Mouse (Mus musculus) limb, embryonic 13.5 days (tissue): ENCODE results near the gene Lpar1. TPM values are rescaled to one million over a fixed set of nuclear protein-coding genes. Genes with fewer than 3 reads are reported as not detected.

Experiments used
- ATAC-seq: fragments of 200-750 bp; cut with Nextera tagmentation; 2 replicates; pipeline ENCODE4 v1.8.0; 2017; ENCODE audit warnings: low read depth, moderate number of reproducible peaks, moderate TSS enrichment; ENCODE audit not compliant: low FRiP score
- H3K27ac ChIP-seq: fragments of 300-500 bp; sonication (generic); 2 replicates; pipeline ENCODE4 v1.5.1; 2015; ENCODE audit warnings: inconsistent platforms, mild to moderate bottlenecking, moderate library complexity
- H3K27me3 ChIP-seq: fragments of 300-500 bp; sonication (generic); 2 replicates; pipeline ENCODE4 v1.6.1; 2015; ENCODE audit warnings: mild to moderate bottlenecking, inconsistent platforms
- H3K36me3 ChIP-seq: fragments of 300-500 bp; sonication (generic); 2 replicates; pipeline ENCODE4 v1.6.1; 2015; ENCODE audit warnings: inconsistent platforms, mild to moderate bottlenecking, moderate library complexity
- H3K4me1 ChIP-seq: fragments of 300-500 bp; sonication (generic); 2 replicates; pipeline ENCODE4 v1.6.1; 2015; ENCODE audit warnings: inconsistent platforms
- H3K4me2 ChIP-seq: fragments of 300-500 bp; sonication (generic); replicated peaks from 2 replicates; pipeline ENCODE4 v1.6.1; 2015; ENCODE audit warnings: inconsistent platforms, mild to moderate bottlenecking, moderate library complexity
- H3K4me3 ChIP-seq: fragments of 300-500 bp; sonication (generic); 2 replicates; pipeline ENCODE4 v1.5.1; 2015; ENCODE audit warnings: moderate library complexity, mild to moderate bottlenecking, inconsistent platforms
- H3K9ac ChIP-seq: fragments of 300-500 bp; sonication (generic); 2 replicates; pipeline ENCODE4 v1.6.1; 2015; ENCODE audit warnings: mild to moderate bottlenecking, inconsistent platforms
- H3K9me3 ChIP-seq: fragments of 300-500 bp; sonication (generic); 2 replicates; pipeline ENCODE4 v1.6.1; 2016; ENCODE audit warnings: inconsistent platforms
- WGBS: fragments of 180-500 bp; shearing (Covaris S2); methylation state at CpG from one replicate; pipeline ENCODE4 v1.1.7; 2015; 5-methylcytosine and 5-hydroxymethylcytosine counted together
- microRNA-seq: library from miRNA; unstranded; fragments of <30 nt; microRNA quantifications from one replicate; pipeline ENCODE4, GENCODE M21; 2016
- polyA plus RNA-seq: library from polyadenylated mRNA; unstranded; fragments of >200 nt; fragmentation: Nextera tagmentation; extraction: Ambion mirVana; gene quantifications from 2 replicates; pipeline ENCODE4 v1.2.1, GENCODE M21; 2015

Lpar1 gene
- polyA plus RNA-seq, 1 experiment from 2014 or later, result 236 TPM

DNA sequence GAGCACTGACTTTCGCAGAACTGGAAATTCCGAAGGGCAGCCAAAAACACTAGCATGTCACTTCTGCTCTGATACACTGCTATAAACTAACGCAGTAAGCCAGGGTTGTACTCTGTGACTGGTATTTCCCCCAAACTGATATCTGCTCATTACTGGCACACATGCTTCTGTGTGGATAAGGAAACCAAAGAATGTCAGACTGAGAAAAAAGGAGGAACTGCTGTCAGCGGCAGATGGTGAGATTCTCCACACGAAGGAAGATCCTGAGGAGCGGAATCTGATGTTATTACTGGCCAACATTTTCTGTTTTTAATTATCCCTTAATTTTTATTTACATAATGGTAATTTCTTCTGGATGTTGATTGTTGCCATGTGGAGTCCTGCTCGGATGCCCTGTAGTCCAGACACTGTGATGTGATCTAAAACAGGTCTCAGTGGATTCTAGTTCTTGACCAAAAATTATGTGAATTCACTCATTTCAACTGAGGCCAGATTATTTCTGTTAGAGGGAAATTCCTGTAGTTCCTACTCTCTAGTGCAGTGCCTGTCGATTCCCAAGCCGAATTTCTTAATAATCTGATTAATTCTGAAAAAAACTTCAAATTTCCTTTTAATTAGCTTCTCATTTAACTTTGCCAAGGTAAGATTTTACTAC is 130.3 kb downstream of the Lpar1 start:
- Histone ChIP-seq H3K27ac (no peak overlapping the region), H3K4me2 (no peak overlapping the region), H3K4me3 (no peak overlapping the region), H3K36me3 (no peaks in the 10 kb centered on the region), H3K4me1 (no peaks in the 10 kb centered on the region), H3K9ac (no peak overlapping the region), H3K27me3 (no peaks in the 10 kb centered on the region), H3K9me3 (no peaks in the 10 kb centered on the region)
- WGBS, result 47% methylated on average over 9 of the region's 9 CpGs
- no peak for ATAC-seq

DNA sequence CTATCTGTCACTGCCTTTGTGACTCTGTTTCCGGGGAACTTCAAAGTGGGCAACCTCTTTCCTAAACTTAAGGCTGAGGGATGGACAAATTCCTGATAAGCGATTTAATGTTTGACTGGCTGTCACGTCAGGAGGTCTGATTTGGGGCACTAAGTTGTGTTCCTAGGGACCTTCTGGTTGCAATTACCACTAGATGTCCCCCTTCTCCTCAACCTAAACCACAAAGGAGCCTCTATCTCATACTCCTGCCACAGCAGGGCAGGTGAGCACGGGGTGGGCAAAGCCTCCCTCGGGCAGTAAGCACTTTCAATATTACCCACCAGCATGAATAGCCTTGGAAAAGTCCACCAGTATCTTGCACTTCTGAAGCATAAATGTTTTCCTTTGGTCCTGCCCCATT is 134.5 kb downstream of the Lpar1 start:
- H3K9ac ChIP-seq, result no peak overlapping the region
- H3K27ac ChIP-seq, result no peak overlapping the region
- peaks cover 5% of the 10 kb centered on the region; the same call in 1 of the 2 replicates for H3K9me3 ChIP-seq
- WGBS, result 36% methylated on average over 5 of the region's 5 CpGs
- H3K4me2 ChIP-seq, result no peak overlapping the region
- H3K4me1 ChIP-seq, result no peaks in the 10 kb centered on the region
- no peaks in the 10 kb centered on the region for H3K27me3 ChIP-seq
- ATAC-seq, result no peak
- no peak overlapping the region for H3K4me3 ChIP-seq
- no peaks in the 10 kb centered on the region for H3K36me3 ChIP-seq

DNA sequence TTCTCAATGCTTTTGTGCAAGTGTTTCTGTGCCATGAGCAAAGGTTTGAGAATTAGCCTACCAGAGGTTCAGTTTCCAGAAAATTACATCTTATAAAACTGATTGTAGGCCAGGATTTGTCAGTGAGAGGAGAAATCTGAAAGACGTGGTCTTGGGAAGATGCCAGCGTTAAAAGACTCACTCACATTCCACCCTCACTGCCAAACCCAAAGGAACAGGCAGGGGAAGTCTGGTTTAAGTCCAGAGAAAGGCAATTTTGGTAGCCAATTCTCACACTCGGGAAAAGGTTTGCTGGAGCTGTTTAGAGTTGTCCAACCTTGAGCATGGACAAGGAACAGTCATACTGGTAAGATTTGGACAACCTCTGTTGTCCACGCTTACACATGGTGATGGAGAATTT is 136.4 kb downstream of the Lpar1 start:
- H3K36me3 ChIP-seq, result no peaks in the 10 kb centered on the region
- ATAC-seq, result no peak; the same call in 1 of the 2 replicates
- H3K9ac ChIP-seq, result no peak overlapping the region
- 53% methylated on average over 4 of the region's 4 CpGs for WGBS
- no peak overlapping the region for H3K4me2 ChIP-seq
- H3K27me3 ChIP-seq, result no peaks in the 10 kb centered on the region
- H3K4me3 ChIP-seq, result no peak overlapping the region
- no peak overlapping the region for H3K27ac ChIP-seq
- H3K4me1 ChIP-seq, result peaks cover 3% of the 10 kb centered on the region; the same call in 1 of the 2 replicates
- peaks cover 8% of the 10 kb centered on the region; the same call in 1 of the 2 replicates for H3K9me3 ChIP-seq

DNA sequence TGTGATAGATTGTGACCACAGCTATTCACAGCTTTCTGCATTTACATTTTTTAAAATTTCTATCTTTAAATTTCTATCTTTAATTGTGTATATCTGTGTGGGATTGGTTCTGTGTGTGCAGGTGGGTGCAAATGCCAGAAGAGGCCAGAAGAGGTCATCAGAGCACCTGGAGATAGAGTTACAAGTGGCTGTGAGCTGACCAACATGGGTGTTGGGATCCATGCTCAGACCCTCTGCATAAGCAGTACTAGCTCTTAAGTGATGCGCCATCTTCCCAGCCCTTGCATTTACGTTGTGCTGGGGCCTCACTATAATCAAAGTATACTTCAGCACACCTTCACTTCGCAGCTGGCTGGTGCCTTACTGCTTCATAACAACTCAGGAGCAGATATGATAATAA is 138.2 kb downstream of the Lpar1 start:
- 91% methylated on average over 3 of the region's 3 CpGs for WGBS
- no peak for ATAC-seq

DNA sequence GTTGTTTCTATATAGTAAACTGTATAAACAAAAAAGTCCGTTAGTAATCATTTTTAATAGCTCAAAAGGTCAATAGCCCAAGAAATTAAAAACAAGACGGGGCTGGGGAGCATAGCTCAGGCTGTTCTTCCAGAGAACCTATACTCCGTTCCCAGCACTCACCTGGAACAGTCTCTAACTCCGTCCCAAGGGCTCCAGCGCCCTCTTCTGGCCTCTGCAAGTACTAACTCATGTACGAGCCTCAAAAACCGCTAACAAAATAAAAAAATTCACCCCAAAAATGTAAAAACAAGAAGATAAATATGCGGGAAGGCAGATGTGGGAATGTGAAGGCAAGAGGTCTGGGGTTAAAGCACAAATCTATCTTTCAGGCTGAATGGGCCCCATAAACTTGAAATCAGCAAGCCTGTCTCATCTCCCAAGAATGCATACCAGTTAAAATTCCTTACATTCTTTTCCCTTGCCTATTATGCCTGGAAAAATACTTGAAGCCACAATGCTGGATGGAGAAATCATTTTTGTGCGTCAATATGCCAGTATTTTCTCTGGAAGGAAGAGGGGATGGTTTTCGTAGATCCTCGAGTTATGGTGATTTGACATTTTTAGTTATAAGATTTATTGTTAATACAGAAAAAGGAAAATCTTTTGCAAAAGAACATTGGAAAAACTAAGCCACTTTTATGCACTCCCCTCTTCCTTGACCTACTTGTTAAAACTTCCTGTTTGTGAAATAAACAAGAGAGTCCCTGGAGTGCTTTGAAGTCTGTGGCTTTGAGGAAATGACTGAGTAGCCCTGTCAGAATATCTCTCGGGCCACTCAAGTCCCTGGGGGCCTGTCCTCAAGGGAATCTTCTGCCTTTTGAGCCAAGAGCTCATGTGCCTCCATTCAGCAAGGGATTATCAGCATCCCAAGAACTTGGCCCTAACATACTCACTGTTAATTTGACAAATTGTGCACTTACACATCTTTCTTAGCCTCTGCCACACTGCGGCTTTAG is 140.2 kb downstream of the Lpar1 start:
- no peaks in the 10 kb centered on the region for H3K36me3 ChIP-seq
- 68% methylated on average over 13 of the region's 13 CpGs for WGBS
- ATAC-seq, result no peak
- peaks cover 3% of the 10 kb centered on the region; the same call in 1 of the 2 replicates for H3K4me1 ChIP-seq
- H3K27ac ChIP-seq, result peak overlapping the region; percentile 28; the same call in 1 of the 2 replicates
- H3K9me3 ChIP-seq, result peaks cover 8% of the 10 kb centered on the region; the same call in 1 of the 2 replicates
- no peak overlapping the region for H3K9ac ChIP-seq
- H3K27me3 ChIP-seq, result no peaks in the 10 kb centered on the region
- no peak overlapping the region for H3K4me2 ChIP-seq
- no peak overlapping the region for H3K4me3 ChIP-seq

More for the DNA sequence above, 138.2 kb downstream of the Lpar1 start:
- Histone ChIP-seq H3K27ac (no peak overlapping the region), H3K9ac (no peak overlapping the region), H3K36me3 (no peaks in the 10 kb centered on the region), H3K4me3 (no peak overlapping the region), H3K9me3 (peaks cover 8% of the 10 kb centered on the region; the same call in 1 of the 2 replicates), H3K4me1 (peaks cover 3% of the 10 kb centered on the region; the same call in 1 of the 2 replicates), H3K27me3 (no peaks in the 10 kb centered on the region), H3K4me2 (no peak overlapping the region)

DNA sequence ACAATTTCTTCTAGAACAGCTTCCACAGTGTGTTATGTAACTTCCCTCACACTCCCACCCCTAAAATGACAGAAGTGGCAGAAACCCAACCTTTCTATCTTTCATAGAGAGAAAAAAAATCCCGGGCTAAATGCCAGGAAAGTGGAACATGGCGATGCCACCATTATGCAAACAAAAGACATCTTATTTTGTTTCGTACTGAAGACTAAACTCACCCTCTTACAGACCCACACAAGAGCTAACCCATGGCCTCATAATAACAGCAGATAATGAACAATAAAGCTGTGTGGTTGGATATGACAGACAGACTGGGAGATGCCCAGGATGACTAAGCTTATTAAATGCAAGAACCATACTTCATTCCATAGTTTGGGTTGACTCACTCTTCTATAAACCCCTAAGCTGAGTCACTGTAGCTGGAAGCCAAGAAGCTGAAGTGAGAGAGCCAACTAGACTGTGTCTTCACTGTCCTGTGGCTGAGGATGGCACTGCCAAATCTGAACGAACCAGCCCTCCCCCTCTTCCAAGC is 151.7 kb downstream of the Lpar1 start:
- no peak overlapping the region for H3K4me3 ChIP-seq
- WGBS, result 82% methylated on average over 4 of the region's 4 CpGs
- no peak for ATAC-seq
- no peak overlapping the region for H3K27ac ChIP-seq
- no peaks in the 10 kb centered on the region for H3K9me3 ChIP-seq
- no peaks in the 10 kb centered on the region for H3K27me3 ChIP-seq
- no peaks in the 10 kb centered on the region for H3K36me3 ChIP-seq
- no peak overlapping the region for H3K9ac ChIP-seq
- H3K4me2 ChIP-seq, result no peak overlapping the region
- no peaks in the 10 kb centered on the region for H3K4me1 ChIP-seq

DNA sequence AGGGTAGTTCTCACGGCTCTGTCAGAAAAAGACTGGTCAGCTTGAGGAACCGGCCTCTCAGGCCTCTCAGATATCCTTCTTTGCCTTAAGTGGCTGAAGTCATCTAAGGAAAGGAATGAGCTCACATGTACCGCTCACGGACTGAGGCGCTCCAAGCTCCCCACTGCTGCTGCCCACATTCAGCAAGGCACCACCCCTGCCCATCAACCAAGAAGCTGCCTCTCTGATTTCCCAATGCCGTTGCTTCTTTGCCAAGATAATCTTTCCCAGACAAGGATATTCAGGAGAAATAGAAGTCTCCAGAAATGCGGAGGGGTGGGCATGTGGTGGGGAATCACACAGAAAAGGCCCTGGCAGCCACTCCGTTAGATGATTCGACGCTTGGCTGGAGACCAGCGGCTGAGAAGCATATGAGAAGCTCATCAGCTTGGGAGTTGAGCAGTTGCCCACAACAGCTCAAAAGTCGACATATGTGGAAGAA is 152.8 kb downstream of the Lpar1 start:
- no peak overlapping the region for H3K9ac ChIP-seq
- H3K4me2 ChIP-seq, result no peak overlapping the region
- H3K9me3 ChIP-seq, result no peaks in the 10 kb centered on the region
- H3K4me3 ChIP-seq, result no peak overlapping the region
- H3K4me1 ChIP-seq, result no peaks in the 10 kb centered on the region
- WGBS, result 81% methylated on average over 12 of the region's 12 CpGs
- H3K27ac ChIP-seq, result no peak overlapping the region
- no peaks in the 10 kb centered on the region for H3K36me3 ChIP-seq
- no peaks in the 10 kb centered on the region for H3K27me3 ChIP-seq
- no peak for ATAC-seq

Small RNA genes within 50 kb of the gene (microRNA-seq; reads per million reads assigned to microRNA genes)
- gene Mir3095, result 4.7 reads per million, percentile 18 among the genes with 10 or more reads in this experiment

Other genes with a start within 250 kb of the Lpar1 start
- gene Olfr267, start 233.8 kb upstream of the Lpar1 start, polyA plus RNA-seq, result not detected in 2 replicates